Mouse (Mus musculus) mesoderm, embryonic 11.5 days (tissue): ENCODE results near the gene Prpf8.
A peak's percentile ranks its signal among the peaks of the same experiment; 100 is the strongest.

Experiments
- DNase-seq: peaks from one replicate; pipeline ENCODE4 v3.0.0-alpha.2; 2012; ENCODE audit warnings: low read depth, low spot score

Gene Prpf8

DNA sequence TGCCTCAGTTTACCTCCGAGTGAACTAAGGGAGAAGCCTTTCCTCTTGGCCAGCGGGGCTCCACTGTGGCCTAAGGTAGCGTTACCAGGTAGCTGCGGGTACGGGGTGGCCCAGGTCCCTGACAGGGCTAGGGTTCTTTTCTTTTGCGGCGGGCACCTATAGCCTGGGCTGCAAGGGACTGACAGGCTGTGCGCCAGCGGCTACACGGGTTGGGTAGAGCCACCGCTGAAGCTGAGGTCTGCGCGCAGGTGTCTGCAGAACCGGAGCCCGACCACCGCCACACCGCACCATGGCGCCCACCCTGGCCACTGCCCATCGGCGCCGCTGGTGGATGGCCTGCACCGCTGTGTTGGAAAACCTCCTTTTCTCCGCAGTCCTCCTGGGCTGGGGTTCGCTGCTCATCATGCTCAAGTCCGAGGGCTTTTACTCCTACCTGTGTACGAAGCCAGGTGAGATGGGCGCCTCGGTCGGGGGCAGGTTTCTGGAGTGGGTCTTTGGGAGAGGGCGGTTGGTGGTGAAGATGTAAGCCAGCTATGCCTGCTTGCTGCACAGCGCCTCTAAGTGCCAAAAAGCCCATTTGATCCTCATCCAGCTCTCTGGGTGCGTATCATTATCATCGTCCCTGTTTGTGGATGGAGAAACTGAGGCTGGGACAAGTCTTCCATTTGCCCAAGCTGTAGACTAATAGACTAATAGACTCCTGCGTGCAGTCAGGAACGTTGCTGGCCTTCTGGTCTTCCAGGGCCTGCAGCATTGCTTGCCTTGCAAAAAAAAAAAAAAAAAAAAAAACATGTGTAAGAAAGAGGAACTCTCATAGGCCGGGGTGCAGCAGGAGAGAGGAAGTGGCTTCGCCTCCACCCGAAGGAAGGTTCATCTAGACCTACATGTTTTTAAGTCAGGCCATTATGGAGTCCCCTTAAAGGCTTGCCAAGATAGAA, 46.0 kb downstream of the Prpf8 start:
- DNase-seq: no peak

DNA sequence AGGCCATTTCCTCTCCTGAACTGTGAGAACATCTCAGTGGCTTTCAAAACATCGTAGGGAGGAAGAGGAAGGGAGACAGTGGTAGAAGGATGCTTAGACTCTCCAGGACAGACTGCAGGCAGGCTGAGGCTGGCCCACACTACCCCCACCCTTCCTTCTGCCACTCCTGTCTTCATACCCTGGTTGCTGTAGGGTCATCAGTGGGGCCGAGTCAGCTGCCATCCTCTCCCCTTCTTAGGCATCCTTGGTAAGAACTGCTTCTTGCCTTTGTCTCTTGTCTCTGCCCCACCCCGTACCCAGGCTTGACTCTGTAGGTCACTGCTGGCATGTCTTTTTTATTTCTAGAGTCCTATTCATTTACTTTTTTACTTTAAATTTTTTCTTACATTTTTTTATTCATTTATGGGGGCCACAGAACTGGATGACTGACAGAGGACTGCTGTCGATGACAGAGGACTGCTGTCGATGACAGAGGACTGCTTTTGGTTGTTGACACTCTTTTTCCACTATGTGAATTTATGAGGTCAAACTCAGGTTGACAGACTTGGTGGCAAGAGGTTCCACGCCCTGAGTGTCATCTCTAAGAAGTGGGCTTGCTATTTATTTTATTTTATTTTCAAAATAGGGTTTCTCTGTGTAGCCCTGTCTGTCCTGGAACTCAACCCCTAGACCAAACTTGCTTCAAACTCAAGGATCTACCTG, 46.8 kb downstream of the Prpf8 start:
- no peak for DNase-seq

DNA sequence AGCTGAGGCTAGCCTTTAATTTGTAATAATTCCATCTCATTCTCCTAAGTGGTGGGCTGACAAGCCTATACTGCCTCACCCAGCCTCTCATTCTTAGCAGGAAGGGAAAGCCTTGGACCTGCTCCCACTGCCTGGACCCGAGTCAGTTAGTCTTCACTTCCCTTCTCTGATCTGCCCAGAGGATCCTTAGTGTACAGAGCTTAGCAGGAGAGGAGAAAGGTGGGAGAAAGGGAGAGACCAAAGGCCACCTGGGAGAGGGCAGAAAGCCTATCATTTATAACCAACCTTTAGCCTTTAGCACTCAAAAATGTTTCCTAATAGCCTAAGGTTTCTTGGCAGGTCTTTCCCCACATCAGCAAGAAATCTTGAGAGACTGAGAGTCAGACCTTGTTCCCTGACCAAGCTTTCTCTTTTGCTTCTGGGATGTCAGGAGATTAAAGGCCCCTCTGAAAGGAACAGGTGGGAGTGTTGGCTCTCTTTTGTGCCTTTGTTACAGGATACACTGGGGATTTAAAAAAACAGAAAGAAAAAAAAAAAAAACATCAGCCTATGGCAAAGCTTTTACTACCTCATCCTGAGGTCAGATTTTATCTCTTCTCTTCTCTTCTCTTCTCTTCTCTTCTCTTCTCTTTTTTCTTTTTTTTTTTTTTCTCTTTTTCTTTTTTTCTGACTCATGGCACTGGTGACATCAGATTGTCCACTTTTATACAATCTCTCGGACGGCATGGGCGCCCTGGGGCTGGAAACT, 47.8 kb downstream of the Prpf8 start:
- no peak for DNase-seq

DNA sequence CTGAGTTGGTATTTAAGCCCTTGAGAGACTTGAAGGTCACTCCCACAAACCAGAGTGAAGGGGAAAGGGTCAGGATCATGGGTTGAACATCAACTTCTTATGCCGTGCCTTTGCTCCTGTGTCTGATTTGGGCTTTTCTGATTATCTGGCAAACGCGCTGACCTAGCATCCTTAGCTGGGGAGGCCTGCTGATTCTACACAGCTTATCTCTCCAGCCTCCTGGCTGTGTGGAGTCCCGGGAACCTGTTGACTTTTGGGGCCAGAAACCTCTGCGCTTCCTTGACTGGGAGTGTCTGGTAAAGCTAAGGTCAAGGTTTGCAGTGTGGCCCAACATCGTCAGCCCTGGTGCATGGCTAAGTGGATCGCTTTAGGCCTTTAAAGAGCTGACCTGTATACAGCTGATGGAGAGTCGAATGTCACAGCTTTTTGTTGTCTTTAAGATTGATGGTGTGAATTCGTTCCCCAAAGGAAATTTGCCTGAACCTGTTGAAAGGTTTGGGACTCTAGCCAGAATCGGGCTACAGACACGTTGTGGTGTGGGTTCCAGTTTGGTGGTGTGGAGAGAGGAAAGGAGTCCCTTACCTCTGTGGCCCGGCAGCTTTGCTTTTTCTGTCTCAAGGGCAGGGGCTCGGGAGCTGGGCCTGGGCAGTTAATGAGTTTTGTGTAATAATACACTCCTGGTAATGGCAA, 48.6 kb downstream of the Prpf8 start:
- DNase-seq: no peak

DNA sequence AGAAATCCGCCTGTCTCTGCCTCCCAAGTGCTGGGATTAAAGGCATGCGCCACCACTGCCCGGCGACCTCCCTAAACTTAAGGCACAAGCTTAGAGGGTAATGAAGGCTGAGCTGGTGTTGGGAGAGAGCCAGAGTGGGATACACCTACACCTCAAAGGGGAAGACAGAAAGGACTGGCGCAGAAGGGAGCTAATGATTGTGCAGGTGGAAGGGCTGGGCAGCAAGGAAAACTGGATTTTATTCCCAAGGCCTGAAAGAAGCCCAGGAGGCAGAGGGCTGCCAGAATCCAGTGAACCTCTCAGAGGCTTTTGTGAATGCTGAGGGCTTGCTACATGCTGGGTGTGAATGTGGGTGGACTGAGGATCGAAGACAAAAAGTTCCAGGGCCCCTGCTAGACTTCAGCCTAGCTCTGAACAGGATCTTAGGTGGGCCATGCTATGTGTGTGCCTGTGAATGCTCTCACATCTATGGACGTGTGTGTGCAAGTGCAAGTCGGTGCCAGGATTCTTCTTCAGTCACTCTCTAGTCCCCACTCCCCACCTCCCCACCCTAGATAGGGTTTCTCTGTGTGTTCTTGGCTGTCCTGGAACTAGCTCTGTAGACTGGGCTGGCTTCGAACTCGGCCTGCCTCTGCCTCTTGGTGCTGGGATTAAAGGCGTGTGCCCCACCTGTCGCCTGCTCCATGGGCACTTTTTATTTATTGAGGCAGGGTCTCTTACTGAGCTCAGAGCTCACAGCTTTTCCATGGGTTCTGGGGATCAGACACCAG, 49.8 kb downstream of the Prpf8 start:
- DNase-seq: no peak

DNA sequence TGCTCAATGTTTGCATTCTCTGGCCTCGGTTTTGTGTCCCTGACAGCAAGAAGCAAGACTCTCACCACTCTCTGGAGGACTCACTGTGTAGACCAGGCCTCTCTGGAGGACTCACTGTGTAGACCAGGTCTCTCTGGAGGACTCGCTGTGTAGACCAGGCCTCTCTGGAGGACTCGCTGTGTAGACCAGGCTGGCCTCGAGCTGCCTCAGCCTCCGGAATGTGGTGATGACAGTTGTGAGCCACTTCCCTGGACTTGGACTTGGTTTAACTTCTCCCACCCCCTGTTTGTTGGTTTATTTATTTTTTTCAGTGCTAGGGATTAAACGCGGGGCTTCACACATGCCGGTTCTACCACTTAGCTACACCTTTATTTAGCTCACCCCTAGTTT, 50.4 kb downstream of the Prpf8 start:
- no peak for DNase-seq

DNA sequence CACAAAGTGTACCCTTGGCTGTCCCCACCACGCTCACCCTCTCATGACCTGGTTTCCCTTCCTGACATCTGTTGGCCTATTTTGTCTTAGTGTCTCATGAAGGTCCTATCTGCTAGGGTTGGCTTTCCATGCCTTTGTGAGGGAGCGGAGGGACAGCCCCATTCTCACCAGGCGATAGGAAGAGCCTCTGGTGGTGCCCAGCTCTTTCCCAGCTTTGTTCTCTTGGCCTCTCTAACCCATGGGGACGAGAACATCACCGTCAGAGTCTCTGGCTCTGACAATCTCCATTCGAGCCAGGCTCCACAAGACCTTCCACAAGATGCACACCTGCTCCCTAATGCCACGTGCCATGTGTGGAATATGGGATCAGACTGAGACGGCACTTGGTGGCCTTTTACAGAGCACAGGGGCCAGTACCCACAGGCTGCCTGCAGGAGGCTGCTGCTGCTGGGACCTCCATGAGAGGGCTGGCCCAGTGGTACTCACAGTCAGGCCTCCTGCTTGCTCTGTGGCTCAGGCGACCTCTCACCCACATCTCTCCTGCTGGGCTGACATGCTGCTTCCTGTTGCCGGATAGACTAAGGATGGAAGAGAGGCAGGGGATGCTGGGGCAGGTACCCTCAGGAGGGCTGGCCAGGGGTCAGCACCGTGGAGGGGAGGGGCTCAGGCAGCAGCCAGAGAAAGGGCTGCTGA, 51.0 kb downstream of the Prpf8 start:
- DNase-seq: peak; percentile 52

DNA sequence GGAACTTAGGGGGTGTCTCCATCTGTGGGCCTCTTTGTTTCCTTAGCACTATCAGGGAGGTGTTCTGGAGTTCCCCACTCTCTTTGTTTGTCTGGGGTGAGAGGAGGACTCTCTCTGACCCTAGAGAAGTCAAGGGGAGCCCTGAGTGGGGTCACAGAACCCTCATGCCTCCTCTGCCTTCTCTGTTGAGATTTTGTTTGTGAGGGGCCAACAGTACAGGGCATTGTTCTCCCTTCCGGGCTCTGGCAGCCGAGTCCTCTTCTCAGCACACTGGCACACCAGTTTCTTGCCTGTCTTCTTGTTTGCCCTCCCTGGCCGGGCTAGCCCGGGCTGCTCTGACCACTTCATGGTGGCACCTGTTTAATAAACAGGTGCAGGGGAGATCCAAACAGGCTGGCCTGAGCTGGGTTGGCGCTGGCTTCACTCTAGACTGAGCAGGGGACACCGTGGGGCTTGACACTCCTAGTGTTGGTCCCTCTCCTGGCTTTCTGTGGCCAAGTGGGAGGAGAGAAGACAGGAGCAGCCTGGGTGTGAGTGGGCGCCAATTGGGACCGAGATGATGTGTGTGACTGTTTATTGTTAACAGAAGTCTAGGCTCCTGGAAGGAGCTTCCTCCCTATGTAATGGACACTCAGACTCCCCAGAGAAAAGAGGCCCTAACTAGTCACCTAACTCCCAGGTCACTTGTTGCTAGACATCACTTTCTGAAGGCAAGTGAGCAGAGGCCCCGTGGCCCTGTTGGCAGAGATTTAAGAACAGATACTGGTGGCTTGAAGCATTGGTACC, 51.8 kb downstream of the Prpf8 start:
- DNase-seq: no peak

DNA sequence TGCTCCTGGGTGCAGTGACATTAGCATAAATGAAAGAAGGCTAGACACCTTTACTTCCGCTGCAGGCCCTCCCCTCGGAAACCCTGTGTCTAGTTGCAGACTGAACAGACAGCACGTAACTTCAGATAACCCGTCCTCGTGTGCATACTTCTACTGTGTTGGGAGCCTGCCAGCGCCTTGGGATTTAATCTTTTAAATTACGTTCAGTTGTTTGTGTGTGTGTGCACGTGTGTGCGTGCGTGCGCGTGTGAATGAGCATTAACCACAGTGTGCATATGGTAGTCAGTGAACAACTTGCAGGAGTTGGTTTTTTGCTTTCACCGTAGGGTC, 52.3 kb downstream of the Prpf8 start:
- DNase-seq: no peak

DNA sequence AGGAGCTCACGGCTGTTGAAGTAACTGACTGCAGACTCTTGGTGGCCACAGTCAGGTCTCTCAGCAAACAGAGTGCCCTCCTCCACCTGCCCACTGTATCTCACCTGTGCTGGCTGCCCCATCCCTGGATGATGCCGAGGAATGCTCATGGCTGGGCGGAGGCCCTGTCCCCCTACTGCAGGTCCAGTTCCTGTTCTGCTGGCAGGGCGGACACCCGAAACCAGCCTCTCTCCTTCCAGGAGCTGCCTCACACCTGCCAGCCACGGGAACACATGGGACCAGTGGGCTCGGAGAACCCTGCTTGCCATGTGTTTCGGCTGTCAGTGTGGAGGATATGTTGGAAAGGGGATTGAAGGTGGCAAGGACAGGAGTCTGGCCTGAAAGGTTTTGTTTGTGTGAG, 53.6 kb downstream of the Prpf8 start:
- no peak for DNase-seq

DNA sequence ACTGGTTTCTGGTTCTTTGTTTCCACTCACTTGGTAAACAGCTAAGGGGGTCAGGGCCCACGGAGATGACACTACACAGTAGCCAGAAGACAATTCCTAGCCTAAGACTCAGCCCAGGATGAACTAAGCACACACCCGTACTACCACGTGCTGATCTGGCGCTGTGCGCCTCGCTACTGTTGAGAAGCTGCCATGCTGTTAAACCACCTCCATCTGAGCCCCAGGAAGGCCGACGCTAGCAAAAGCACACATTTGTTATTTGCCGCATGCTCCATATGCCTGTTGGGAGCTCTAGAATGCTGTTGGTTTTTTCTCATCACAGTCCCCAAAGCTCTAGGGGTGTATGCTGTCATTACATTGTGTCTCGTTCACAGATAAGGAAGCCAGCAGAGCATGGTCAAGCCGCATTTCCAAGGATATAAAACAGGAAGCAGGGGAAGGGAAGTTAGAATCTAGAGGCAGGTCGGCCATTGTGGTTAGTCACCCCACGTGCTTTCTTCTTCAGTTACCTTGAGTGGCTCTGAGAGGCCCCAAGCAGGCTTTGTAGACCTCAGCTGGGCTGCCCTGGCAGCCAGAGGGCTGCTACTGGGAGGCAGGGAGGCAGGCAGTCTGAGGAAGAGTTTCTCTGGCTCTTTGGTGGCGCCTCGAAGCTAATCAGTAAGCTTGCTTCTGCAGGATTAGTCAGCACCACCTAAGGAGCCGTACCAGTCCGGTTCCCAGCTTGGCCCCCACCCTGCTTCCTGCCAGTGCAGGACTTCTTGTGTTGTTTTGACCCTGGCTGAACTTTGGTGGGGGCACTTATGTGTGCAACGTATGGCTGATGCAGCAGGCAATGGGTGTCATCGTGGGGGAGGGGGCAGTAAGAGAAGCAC, 54.3 kb downstream of the Prpf8 start:
- no peak for DNase-seq

DNA sequence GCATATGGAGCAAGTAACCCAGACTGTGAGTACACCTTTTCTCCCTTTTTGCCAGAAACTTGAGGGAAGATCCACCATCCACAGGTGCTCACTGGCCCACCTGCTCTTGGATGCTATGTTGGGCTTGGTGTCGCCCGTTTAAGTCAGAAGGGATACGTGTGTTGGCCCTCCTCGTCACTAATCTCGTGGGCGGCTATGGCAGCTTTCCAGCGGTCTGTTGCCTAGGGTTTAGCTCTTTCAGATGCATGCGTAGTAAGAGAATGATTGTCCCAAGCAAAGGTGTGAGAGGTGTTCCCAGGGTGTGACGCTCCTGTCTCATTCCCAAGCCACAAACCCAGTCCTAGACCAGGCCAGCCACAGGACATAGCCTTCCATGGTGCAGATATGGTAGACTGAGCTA, 58.1 kb downstream of the Prpf8 start:
- no peak for DNase-seq

DNA sequence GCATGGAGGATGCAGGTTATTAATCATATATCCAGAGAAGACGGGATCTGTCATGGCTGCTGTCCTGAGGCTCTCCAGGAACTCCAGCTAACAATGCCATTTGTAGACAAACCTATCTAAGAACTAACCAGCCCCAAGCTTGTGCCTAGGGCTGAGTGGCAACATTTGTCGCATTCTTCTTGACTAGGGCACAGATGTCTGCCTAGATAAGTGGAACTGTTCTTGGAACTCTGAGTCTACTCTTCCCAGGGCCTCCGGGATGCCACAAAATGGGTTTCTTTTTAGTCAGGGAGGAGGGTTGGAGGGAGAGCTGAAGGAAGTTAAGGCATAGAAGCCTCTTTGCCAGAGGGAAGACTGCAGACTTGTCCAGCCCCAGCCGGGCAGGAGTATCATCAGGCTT, 59.4 kb downstream of the Prpf8 start:
- DNase-seq: no peak

DNA sequence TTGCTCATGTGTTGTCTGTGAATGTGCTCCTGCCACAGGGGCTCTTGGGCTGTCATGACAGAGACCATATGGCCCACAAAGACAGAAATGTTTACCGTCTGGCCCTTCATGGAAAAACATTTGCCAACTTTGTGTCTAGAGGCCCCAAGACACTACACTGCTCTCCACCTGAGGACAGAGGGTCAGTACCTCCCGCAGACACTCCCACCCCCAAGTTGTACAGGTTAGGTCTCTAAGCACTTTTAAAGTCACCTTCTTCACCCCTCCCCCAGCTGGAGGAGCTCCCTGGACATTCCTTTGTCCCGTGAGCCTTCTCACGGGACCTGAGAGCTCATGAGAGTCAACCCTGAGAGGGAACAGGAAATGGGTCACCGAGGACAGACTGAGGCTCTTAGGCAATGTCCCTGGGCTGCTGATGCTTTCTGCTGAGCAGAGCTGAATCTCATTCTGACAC, 63.1 kb downstream of the Prpf8 start:
- no peak for DNase-seq

DNA sequence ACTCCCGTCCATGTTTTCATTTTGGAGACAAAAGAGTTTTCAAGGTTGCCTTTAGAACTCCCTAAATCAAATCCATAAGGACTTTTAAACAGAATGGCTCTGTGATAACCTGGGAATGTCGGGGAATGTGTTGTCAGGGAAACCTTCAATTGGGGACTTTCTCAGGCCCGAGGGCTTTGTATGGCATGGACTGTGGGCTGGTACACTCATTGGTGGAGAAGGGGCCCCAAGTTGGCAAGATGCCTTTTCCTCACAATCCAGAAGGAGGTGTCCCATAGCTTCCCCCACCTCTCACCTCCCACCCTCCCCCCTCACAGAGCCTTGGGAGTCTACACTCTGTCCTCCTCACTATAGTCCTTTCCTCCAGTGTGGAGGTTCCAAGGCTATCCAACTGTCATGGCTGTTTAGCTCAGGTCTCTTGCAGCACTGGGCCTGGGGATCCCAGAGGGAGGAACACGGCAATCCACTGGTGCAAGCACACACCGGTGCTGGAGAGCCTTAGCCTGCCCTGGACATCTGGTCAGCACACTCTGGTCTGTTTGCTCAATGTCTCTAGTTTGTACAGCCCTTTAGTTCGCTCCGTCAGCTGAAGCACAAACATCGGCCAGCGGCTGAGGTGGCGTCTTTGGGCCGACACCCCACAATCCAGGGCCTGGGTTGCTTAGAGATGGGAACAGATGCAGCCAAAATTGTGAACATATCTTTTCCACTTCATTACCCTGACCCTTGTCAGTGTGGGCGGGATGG, 63.8 kb downstream of the Prpf8 start:
- DNase-seq: no peak

DNA sequence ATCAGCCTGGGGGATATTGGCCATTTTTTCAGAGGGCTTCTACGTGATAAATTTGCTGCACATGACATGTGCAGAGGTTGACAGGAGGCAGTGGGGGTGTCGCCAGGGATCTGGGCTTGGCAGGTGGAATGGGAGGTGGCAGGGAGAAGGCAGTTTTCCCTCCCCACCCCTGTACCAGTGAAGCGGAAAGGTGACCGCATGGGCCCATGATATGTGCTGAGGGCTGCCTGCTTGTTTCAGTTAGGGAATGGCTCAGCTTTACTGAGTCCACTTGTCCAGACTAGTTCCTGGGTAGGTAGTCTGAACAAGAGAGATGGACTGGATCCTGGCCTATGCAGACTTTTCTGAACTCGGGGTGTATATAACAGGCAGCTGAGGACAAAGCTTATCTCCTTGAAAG, 64.7 kb downstream of the Prpf8 start:
- no peak for DNase-seq

DNA sequence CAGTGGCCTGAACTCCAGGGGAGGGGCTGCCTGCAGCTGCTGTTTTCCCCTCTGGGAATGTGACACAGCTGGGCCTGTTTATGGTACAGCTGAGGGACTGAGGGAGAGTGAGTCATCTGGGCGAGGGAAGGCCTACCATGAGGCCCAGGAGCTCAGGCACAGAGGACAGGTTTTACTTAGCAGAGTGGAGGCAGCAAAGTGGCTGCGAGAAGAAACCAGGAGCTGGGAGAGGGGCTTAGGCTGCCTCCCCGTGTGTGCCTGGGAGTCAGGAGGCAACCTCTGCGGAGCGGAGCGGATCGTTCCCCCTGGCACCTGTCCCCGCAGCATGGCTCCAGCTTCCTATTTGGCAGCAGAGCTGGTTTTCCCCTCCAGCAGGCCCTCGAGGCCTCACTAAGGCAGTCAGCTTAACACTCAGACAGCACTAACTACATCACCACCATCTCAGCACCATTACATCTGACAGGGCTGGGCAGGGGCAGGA, 65.4 kb downstream of the Prpf8 start:
- DNase-seq: no peak
